Mouse (Mus musculus): ENCODE data around the gene Sh3kbp1.
"Not testable (repeated sequence)": the region's sequence is repeated elsewhere in the genome, so short reads cannot be mapped to it uniquely, and the experiment has no call there.

Gene Sh3kbp1

DNA sequence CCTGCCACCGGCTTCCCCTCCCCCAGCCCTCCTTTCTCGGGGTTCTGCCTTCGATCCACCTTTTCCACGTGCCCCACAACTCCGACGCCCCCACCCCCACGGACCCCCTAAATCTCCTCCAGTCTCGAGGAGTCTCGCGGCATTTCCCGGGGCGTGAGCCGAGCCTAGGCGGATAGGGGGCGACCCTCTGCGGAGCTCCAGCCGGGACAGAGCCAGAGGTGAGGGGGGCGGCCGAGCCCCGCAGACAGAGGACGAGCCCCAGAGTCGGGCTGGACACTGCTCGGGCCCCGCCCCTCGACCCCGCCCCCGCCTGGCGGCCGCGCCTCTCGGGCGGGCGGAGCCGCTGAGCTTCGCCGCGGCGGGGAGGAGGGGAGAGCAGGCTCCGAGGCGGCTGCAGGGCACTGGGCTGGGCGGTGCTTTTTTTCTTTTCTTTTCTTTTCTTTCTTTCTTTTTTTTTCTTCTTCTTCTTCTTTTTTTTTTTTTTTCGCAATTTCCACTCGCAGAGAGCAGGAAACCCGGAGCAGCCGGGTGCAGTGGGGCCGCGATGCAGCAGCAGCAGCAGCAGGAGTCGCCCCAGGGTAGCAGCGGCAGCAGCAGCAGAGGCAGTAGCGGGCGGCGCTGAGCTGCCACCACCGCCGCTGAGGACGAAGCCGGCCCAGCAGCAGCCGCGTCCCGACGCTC, at the start of gene Sh3kbp1:
Sh3kbp1 (plus strand) TSS at position 366 of the 681 bp plus-strand sequence.
- peak; percentile 9 for DNase-seq (ENCODE audit: low spot score)

DNA sequence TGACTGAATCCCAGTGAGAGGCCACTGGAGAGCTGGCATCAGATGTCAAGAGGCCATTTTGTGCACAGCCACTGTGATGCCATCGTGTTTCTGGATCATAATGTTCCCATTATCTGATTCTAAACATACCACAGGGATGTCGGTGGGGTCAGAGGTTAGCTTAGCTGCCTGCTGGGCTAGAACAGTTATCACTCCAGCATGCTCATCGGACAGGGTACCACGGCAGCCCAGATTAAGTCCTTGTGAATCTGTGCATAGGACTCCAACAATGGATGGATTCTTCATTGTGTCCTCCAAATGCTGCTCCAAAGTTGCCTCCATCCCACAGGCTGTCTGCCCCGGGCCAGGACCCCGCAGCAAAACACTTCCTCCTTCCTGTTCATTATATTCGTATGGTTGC, 42.3 kb upstream of the Sh3kbp1 start:
- not testable (repeated sequence) for DNase-seq (ENCODE audit: low spot score)

DNA sequence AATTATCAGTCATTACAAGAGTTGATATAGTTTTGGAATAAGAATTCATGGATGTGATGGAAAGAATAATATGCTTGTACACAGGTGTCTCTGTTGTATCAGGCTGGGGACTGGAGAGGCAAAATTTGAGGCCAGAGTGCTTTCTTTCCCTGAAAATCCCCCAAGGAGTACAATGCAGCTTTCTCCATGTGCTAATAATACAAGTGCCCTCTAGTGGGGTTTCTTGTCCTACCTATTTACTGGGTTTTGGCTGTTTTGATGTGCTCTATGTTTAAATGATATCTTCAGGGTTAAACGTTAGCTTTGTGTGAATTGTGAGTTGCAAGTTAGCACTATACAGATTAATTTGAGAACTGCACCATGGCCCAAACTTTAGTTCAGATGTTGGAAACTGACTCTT, 35.4 kb upstream of the Sh3kbp1 start:
- DNase-seq (ENCODE audit: low spot score), result no peak

DNA sequence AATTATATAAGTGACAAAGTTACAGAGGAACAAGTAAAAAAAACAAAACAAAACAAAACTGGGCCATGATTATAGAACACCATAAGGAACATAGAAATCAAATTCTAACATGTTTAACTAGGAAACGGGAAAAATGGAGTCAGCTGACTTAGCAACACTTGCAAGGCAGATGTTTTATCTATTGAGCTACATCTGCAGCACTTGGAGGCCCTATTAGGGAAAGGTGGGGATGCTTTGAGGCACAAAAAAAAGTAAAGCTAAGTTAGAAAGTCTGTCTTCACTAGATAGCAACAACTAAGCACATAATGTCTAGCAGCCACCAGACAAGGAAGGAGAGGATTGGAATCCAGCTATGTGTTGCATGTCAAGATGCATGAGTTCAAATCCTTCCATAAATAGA, 29.6 kb upstream of the Sh3kbp1 start:
- DNase-seq (ENCODE audit: low spot score), result no peak

DNA sequence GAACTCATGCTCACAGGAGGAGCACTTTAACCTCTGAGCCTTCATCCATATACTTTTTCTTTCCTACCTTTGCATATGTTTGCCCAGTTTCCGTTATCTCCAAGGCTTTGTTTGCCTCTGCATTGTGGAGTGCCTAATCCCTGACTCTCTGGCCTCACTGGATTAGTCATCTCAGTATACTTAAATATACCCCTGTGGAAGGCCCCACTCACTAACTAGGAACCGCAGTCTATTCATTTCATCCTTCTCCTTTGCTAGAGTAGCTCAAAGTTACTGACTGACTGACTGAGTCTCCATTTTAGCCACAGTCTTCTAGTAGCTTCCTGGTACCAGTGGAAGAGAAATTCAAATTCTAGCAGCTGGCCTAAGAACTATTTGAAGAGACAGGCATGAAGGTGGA, 22.2 kb upstream of the Sh3kbp1 start:
- DNase-seq (ENCODE audit: low spot score), result no peak

DNA sequence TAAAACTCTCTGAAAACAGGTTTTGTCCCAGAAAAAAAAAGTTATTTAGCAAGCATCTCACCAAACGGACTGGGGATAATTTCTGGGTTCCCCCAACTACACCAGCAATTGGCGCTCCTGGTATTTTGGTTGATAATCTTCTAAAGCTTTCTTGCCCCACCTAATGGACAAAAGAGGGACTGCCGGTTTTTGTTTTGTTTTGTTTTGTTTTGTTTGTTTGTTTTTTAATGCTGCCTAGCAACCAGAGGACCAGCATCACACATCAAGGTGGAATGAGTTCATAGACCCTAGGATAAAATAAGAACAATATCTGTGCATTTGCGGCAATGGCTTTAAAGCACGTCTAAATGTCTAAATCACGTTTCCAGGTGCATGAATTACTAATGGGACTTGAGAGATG, 20.1 kb upstream of the Sh3kbp1 start:
- DNase-seq (ENCODE audit: low spot score), result no peak

DNA sequence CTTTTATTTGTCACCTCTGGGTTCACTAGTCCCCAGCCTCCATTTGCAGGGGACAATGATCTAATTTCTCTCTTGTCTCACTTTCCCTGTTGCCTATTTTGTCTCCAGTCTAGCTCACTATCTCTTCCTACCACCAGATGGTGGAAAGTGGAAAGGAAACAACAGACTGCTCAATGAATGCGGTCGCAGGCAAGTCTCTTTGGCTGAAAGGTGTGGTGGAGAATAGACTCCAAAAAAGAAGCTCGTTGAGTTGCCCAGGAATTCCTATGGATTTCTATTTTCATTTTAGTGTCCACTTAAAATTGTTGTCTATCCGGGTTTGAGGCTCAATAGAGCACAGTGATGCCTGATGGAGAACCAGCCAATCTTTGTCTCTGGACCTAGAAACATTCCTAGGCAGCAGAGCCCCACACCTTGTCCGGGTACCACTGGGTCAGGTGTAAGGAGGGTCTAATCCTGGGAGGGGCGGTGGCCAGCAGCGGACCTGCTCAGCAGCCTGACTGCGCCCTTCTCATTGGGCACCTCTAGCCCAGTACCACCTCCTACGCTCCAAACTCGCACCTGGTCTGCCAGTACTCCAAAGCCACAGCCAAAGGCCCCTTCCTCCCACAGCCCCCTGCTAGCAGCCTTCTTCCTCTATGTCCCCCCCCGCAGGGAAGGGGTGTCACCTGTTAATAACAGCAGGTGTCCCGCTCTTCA, 715 bp upstream of the Sh3kbp1 start:
- DNase-seq (ENCODE audit: low spot score), result no peak

DNA sequence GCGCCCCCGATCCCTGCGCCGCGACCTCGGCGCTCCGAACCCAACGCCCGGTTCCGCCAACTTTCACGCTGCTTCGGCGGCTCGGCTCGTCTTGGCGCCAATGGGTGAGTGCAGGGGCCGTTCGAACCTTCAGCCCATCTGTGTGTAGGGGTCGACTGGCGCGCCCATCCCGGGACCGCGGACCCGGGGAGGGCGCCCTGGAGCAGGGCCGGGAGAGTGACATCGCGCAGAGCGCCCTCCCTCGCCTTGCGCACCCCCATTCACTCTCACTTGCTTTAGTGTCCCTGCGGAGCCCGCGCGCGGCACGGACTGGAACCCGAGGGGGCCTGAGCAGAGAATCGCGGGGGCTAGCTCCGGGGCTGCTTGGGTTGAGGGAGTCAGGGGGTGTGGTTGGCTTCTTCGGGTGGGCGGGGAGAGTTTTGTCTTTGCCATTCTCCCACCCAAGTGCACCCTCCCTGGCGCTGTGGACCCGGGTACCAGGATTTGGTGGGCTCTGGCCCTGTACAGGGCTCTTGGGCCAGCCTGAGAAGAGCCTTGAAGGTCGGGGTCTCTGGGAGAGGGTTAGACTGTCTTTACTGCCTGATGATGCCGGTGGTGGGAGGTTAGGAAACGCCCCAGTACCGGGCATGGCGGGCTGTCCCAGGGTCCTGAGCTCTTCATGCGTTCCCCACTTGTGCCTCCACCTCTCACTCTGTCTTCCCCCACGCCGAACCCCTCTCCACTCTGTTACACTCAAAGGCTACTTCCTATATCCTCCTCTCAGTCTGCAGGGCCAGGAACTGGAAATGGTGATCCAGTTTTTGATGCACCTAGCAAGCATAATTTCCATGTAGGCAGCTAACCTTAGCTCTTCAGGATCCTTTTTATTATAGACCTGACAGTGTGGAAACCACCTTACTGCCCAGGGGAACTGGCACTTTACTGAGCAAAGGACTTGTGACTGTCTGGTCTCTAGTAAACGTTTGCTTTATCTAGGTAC, 805 bp downstream of the Sh3kbp1 start:
- no peak for DNase-seq (ENCODE audit: low spot score)

DNA sequence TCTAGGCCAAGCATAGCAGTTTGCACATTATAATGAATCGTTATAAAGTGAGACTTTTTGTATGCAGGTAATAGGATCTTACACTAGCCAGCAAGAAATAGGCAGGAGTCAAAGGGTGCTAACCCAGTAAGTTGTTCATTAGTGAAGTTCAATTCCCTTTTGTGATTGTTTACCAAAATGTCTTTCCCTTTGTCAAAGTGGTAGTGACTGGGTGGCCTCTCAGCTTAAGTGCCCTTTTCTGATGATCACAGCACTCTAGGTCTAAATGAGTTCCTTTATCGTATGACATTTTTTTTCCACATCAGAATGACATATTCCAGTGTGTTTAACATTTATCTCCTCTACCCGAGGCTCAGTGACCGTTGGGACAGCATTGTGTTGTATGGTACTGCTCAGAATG, 1.6 kb downstream of the Sh3kbp1 start:
- no peak for DNase-seq (ENCODE audit: low spot score)

DNA sequence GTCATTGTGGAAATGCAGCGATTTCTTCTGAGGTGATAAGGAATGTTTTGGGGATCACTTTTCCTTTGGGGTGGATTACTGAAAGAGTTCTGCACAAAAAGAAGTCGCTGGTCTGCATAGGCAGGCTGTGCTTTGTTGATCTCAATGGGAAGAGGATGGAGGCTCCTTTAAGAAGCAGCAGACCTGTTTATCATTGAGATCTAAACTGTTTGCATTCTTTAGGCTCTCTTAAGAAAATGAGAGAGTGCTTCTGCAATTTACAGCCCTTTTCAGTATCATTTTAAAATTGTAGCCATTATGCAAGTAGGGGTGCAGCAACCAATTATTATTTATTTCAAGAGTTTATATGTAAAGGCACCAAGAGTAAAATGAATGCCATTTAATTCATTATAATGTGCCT, 2.1 kb downstream of the Sh3kbp1 start:
- DNase-seq (ENCODE audit: low spot score), result no peak

DNA sequence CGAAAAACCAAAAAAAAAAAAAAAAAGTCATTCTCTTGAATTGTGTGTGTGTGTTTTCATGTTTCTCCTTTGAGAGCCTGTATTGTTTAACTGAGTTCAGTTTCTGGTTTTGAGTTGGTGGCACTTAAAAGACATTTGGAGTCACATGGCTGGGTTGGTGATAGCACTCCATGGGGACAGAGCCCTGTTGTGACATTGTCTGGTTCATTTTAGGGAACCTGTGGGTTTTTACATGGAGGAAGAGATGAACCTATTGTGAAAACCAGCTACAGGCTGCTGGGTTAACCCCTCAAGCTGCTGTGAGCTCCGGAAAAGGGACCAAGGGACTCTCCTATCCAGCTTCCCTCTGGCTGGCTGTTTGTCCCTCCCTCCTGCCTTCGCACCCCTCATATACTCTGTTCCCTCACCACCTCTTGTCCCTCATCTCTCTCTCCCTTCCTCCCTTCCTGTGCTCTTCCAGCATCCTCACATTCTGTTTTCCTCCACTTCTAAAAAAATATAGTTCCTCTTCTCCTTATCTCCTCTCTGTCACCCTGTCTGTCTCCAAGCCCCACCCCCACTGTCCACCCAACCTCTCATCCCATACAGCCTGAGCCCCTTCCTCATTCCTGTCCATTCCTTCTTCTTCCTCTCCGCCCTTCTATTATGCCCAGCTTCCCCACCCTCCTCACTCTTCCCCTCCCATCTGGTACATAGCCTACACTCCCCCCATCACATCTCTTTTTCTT, 11.6 kb downstream of the Sh3kbp1 start:
- DNase-seq (ENCODE audit: low spot score), result no peak

DNA sequence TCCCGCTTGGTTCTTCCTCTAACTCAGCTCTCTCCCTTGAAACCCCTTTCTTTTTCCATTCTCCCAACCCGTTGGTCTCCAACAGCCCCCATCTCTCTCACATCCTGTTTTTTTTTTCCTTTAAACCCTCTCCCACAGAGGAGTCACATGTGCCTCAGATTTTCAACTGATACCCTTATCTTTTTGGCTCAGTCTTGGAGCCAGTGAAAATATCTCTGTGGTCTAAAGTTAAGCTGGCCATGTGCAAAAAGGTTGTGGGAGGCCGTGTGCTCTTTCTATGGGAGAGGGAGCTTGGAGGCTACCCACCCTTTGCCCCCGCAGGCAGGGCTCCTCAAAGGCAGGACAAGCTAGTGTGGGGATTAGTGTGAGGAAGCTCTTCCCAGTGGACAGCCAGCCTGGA, 12.9 kb downstream of the Sh3kbp1 start:
- no peak for DNase-seq (ENCODE audit: low spot score)

DNA sequence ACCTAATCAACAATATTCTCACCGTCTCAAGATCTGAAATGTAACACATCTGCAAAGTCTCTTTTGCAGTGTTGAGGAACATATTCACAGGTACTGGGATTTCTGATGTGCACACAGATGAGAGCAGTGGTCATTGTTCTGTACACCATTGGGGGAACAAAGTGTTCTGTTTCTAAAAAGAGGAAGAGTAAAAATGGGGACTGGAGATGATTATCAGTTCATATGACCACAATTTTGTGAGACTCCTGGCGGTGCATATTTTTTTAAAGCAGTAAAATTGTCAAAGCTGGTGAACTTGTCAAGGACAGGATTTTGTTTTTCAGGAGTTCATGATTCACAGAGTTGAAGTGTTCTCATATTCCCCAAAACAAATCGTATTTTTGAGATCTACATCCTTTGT, 18.2 kb downstream of the Sh3kbp1 start:
- no peak for DNase-seq (ENCODE audit: low spot score)

DNA sequence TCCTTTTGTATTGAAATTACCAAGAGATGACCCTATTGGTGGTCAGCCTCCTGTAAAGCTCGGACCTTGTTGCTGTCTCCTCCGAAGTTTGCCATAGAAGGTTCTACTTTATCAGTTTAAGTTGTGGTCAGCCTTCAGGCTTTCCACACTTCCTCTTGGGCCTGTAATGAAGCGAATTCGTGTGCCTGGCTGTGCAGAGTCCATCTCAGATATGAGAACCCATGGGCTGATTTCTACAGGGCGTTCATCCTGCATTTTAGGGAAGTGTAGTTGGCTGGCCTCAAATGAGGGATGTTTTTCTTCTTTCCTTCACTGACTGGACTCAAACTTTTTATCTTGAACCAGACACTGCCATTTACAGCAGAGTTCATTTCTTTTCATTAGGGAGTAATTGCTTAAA, 20.5 kb downstream of the Sh3kbp1 start:
- DNase-seq (ENCODE audit: low spot score), result no peak

DNA sequence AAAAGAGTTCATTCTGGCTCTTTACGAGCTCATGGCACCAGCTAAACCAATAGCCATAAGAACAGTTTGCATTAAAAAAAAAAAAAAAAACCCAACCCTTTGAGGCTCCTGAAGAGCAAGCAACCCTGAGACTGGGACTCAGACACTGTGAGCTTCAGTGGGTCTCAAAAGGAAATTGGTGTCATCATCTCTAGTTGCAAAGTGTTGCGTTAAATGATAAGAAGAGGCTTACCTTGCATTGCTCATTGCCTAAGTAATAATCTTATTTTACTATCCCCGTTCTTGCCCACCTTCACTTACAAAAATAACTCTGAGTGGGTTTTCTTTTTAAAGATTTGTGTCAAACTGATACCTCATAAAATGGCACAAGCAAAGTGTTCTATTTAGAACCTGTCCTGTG, 21.5 kb downstream of the Sh3kbp1 start:
- DNase-seq (ENCODE audit: low spot score), result no peak

DNA sequence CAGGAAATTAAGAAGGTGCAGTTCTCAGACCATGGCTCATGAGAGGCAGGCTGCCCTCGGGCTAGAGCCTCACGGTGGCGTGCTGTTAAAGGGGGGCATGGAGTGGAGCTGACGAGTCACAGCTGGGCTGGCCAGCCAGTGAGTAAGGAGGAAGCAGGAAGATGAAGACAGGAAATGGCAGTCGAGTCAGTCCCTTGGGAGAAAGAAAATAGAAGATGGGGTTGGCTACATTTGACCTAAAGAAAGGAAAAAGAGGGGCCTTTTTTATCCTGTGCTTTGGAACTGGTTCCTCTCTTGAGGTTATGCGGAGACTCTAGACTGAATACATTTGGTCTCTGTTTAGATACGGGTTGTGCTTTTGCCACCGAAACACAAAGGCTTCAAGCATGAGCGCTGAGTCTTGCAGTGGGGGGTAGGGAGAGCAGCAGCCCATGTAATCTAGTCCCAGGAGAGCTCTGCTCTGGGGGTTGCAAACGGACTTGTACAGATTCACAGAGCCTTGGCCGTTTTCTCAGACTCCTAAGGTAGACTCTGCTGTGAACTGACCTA, 23.1 kb downstream of the Sh3kbp1 start:
- no peak for DNase-seq (ENCODE audit: low spot score)

DNA sequence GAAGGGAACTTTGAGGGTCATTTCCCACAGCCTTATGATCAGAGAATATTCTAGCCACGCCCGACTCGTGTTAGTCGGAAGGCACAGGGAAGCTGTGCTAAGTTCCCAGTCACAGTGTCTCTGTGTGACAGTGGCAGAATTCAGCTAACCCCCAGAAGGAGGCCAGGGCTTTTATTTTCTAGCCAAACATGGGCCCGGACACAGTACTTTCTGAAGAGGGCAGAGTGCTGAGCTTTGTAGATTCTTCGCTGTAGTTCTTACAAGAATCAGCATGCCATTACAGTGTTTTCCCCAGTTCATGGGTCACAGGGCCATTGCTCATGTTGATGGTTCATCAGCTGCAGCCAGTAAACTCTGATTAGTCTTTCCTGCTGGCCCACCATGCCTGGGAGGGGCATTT, 23.7 kb downstream of the Sh3kbp1 start:
- no peak for DNase-seq (ENCODE audit: low spot score)

DNA sequence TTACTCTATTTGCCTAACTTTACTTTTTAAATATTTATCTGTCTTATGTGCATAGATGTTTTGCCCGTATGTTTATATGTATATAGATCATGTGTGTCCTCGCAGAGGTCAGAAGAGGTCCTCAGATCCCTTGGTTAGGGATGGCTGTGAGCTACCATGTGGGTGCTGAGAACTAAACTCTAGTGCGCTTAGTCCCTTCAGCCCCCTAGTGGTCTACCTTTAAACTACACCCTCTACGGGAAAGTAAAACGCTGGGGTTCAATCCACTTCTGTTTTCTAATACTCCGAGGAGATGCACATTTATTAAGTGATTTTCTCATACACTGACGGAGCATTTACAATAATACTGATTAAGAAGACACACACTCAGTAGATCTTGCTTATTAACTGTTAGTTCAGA, 44.3 kb downstream of the Sh3kbp1 start:
- DNase-seq (ENCODE audit: low spot score), result no peak

DNA sequence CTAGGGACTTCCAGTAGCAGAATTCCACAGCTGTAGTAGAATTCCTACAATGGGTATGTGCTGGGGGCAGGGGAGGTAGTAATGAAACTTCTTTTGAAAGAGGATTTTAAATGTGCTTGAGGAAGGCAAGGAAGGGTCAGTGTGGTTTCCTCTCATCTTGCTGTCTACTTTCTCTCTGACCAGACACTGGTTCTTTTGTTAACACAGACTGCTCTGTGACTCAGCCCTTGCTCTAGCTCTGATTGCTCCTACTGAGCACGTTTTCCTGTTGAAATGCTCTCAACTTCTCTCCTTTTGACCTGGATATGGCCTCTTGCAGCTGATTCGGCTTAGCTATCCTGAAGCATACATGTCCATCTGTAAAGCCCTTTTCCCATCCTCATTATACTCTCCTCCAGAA, 45.4 kb downstream of the Sh3kbp1 start:
- no peak for DNase-seq (ENCODE audit: low spot score)

DNA sequence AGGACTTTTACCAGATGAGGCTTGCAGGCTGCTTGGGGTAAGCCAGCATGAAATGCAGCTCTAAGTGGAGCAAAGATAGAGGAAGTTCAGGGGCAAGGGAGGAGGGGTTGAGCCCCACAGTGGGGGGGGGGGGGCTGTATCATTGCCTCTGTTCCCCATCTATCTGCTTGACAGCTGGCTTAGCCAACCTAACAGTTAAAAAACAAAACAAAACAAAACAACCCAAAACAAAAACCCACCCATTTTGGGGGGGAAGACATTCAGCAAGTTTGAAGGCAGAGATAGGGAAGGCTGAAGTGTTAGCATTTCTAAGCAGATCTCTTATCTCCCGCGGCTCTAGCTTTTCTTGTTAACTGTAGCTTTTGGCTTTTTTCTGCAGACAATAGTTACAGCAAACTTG, 49.2 kb downstream of the Sh3kbp1 start:
- DNase-seq (ENCODE audit: low spot score), result no peak

DNA sequence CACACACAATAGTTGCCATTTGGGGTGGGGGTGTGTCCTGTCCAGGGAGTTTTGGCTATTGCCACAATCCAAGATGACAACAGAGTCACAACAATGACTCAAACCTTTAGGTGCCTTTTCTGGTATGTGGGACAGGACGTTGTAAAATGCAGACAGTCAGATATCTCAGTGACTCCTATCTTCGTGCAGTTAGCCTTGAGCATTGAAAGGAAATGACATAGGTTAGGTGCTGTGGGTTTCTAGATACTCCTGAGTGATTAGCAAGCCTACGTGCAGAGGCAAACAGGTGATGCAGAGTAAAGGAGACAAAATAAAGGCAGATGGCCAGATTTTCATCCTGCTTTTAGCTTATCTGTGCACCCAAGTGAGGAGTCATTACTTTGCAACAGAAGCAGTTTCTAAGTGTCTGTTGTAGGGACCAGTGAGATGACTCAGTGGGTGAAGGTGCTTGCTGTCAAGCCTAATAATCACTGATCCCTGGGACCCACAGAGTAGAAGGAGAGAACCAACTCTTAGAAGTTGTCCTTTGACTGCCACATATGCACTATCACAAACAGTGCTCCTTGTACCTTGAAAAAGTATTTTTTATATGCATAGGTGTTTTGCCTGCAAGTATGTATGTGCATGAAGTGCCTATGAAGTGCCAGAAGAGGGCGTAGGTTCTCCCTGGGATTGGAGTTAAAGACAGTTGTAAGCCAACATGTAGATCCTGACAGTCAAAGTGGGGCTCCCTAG, 50.7 kb downstream of the Sh3kbp1 start:
- no peak for DNase-seq (ENCODE audit: low spot score)

Measured in urinary bladder, postnatal 10 days (tissue).